Mouse (Mus musculus) megakaryocyte, embryonic 14.5 days (primary cell): ENCODE measurements around the gene Ccn5.

ENCODE experiments used
- FLI1 ChIP-seq: IDR thresholded peaks from 2 replicates; pipeline ENCODE4 v1.6.1; 2012; ENCODE audit warnings: low read length, inconsistent platforms, mixed read lengths
- GATA1 ChIP-seq: IDR thresholded peaks from 3 replicates; pipeline ENCODE4 v1.6.1; 2012; ENCODE audit warnings: mixed read lengths, low read length, inconsistent platforms, borderline replicate concordance

GRCm38 (mm10) chr2:163838043-163838442 lies 17.4 kb downstream of the Ccn5 start:
- TF ChIP-seq FLI1, result no peak
- no peak for TF ChIP-seq GATA1
